Mouse (Mus musculus): ENCODE results near the gene Sf3a2.

The Sf3a2 gene
- long read RNA-seq, experiment 1, partial matches to known transcripts: 0 of 1 reads
- long read RNA-seq, experiment 1, other reads (novel, unspliced or antisense): 0 of 1 reads
- long read RNA-seq, experiment 2, partial matches to known transcripts: 0 of 2 reads
- long read RNA-seq, experiment 2, other reads (novel, unspliced or antisense): 1 of 2 reads

DNA sequence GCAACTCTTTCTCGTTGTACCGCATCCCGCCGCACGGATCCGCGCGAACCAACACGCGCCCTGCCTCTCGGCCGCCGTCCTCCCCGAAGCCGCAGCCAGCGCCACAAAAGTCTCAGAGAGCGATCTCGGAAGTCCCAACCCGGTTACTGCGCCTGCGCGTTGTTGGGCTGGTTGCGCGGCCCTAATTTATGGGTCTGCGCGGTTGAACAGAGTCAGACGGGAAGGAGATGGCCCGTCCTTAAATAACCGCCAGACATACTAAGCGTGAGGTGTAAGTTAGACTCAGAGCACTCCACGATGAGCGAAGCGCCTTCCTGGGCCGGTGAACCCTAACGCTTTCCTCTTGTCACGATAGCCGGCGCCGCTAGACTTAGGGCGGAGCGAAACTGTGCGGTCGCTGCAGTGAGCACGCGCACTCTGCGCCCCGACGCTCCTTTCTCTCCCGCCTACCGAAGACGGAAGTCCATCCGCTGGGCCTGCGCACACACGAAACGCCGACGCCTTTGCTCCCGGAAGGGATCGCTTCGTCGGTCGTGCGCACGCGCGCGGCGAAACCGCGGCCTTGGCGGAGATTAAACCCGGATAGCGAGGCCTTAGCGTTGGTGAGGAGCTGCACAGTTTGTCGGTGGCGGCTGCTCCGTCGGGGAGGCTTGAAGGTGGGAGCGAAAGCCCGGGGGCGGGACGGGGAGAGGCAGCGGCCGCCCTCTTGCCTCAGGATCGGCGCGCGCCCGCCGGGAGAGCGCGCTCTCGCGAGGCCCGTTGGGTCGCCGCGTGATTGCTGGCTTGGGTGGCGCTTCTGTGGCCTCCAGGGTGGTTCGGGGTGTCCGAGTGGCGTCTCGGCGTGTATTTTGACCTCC, at the start of gene Sf3a2, which contains the start of gene Plekhj1:
TSS of gene Sf3a2 (plus strand) at position 49 of the 857 bp plus-strand sequence.
TSS of gene Plekhj1 (minus strand) at position 477 of the 857 bp plus-strand sequence.
- intact Hi-C loops (cut with DNase I): loop anchor here (2.0 kb wide), 1 partner anchor 44 kb away; the partner anchor contains the start of gene Dot1l

- intact Hi-C loops (cut with DNase I): loop anchor here (2.0 to 5.0 kb wide), 3 partner anchors 59 to 244 kb away; partner anchors contain the start of gene Amh
Measured at GRCm38 (mm10) chr10:80748609-80749008, 49.4 kb upstream of the Sf3a2 start.

DNA sequence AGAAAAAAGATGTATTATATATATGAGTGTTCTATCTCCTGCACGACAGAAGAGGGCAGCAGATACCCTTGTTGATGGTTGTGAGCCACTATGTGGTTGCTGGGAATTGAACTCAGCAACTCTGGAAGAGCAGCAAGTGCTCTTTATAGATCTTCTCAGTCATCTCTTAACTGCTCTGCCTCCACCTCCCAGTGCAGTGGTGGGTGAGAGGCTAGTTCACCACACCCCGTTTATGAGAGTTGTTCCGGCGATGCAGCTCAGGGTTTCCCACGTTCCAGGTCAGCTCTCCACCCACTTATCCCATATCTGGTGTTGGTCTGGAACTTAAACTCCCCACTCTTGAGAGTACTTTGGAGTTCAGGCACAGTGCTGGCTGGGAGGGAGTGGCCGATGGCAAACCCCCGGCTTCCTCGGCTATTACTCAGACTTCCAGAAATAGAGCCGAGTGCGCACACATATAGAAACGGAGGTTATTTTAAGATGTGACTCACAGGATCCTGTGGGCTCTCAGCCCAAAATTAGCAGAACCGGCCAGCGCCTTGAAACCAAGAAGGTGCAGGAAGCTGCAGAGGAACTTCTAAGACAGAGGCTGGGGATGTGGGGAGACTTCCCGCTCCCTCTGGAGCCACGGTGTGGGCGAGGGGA, 46.7 kb upstream of the Sf3a2 start:
- intact Hi-C loops (cut with DNase I): no loop called here

DNA sequence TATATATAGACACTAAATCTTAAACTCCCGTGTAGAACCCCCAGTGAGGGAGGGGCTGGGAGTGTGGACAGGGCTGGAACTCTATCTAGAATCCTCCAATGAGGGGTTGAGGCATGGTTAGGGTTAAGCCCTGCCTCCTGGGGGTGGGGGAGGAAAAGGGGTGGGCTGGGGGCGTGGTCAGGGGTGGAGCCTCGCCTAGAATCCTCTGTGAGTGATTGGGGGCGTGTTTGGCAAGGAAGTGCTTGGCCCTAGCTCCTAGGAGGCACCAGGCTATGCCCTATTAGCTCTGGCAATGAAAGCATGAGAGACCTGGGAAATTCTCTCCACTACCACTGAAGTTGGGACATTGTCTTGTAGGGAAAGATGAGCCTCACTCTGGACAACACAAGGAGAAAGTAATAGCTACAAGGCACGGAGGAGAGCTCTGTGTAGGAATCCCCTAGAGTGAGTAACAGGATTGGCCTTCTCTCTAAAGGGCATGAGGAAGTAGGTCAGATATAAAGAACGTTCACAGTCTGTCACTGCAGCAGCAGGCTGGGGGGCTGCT, 45.8 kb upstream of the Sf3a2 start:
- intact Hi-C loops (cut with DNase I): no loop called here

- intact Hi-C loops (cut with DNase I): loop anchor here (2.0 kb wide), 1 partner anchor 44 kb away; the partner anchor contains the start of genes Plekhj1 and Sf3a2
Measured at GRCm38 (mm10) chr10:80754594-80755290, 43.3 kb upstream of the Sf3a2 start, which contains the start of gene Dot1l. Dot1l (plus strand) TSS chr10:80755206.

DNA sequence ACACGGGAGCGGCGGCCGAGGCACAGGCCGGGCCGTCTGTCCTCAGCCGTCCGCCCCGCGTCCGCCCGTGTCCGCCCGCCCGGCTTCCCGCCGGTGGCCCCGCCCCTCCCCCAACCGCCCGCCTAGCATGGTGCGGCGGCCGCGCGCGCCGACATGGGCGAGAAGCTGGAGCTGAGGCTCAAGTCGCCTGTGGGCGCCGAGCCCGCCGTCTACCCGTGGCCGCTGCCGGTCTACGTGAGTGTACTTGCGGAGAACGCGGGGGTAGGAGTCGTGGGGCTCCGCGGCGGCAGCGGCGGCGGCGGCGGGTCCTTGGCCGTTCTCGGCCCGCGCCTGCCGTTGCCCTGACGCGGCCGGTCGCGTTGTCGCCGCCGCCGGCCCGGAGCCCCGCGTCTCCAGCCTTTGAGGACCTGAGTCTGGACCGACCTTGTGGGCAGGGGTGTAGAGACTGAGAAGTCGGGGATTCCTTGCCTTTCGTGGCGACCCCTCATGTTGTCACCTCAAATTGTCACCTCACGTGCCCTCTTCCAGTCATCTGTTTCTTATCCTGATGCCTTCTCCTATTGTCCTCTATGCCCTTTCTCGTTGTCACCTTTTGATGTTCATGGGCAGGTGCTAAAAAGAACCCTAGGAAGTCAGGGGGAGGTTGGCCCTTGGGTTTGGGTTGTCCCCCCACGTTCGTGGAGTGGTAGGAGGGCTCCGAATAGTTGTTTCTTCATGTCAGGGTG, 42.5 kb upstream of the Sf3a2 start:
- intact Hi-C loops (cut with DNase I): loop anchor here (2.0 kb wide), 1 partner anchor 43 kb away; the partner anchor contains the start of genes Plekhj1 and Sf3a2

- intact Hi-C loops (cut with DNase I): no loop called here
Measured at GRCm38 (mm10) chr10:80756099-80756498, 41.9 kb upstream of the Sf3a2 start.

DNA sequence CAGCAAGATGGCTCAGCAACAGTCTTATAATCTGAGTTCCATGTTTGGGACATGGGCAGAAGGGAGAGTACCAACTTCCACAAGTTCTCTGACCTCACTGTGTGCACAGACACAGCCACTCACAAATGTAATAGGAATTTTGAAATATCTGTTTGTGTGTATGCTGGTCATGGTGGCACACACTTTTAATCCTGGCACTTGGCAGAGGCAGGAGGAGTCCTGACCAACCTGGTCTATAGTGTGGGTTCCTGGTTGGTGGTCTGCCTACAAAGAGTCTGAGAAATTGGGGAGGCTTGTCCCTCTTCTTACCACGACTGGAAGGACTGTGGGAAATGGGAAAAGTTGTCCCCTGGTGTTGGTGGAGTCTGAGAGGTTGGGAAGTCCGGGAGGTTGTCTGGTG, 41.5 kb upstream of the Sf3a2 start:
- intact Hi-C loops (cut with DNase I): no loop called here

GRCm38 (mm10) chr10:80756967-80757366, 41.0 kb upstream of the Sf3a2 start:
- intact Hi-C loops (cut with DNase I): no loop called here

GRCm38 (mm10) chr10:80757717-80758116, 40.3 kb upstream of the Sf3a2 start:
- intact Hi-C loops (cut with DNase I): no loop called here

DNA sequence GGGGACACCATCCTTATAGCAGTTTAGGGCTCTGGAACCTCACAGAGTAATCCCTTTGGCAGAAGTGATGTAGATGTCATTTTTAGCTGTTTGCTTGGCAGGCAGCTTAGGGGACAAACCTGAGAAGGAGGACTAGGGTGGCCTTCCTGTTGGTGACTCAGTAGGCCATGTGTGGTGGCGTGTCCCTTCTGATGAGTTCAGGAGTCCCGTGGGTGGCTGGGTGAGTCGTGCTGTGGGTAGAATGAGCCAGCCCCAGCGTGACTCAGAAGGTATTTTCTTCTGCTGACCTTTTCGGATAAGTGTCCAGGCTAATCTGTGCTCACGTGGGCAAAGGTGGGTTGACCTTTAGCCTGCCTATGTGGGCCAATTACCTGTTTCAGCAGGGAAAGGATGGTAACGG, 39.3 kb upstream of the Sf3a2 start:
- intact Hi-C loops (cut with DNase I): no loop called here

GRCm38 (mm10) chr10:80760596-80761524, 37.1 kb upstream of the Sf3a2 start:
- intact Hi-C loops (cut with DNase I): no loop called here

- intact Hi-C loops (cut with DNase I): no loop called here
Measured at GRCm38 (mm10) chr10:80761821-80762220, 36.2 kb upstream of the Sf3a2 start.

DNA sequence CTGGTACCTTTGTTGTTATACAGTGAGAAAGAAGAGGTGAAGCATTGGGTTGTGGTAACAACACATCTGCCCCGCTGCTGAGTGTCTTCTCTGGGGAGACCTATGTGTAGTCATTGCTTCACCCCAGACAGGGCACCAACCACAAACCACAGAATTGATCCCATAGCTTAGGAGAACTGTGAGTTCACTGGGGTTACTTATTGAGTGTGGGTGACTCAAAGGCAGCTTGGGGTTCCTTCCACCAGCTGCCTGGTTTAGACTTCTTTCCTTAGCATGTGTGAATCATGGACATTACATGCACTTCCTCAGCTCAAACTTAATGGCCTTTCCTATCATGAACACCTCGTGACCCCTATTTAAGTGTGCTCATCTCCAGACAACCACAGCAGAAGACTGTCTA, 34.5 kb upstream of the Sf3a2 start:
- intact Hi-C loops (cut with DNase I): no loop called here

DNA sequence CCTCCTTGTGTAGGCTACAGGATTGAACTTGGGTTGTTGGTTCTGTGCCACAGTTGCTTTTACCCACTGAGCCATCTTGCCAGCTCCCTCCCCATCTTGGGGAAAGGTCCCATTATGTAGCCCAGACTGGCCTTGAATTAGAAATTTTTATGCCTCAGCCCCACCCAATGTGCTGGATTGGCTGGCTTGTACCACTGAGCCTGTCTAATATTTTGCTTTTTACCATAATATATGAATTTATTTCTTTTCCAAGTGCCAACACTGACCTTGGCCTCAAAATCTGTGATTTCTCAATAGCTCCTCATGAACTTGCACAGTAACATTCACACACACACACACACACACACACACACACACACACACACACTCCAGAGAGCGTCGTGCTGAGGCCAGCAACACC, 32.3 kb upstream of the Sf3a2 start:
- intact Hi-C loops (cut with DNase I): no loop called here

DNA sequence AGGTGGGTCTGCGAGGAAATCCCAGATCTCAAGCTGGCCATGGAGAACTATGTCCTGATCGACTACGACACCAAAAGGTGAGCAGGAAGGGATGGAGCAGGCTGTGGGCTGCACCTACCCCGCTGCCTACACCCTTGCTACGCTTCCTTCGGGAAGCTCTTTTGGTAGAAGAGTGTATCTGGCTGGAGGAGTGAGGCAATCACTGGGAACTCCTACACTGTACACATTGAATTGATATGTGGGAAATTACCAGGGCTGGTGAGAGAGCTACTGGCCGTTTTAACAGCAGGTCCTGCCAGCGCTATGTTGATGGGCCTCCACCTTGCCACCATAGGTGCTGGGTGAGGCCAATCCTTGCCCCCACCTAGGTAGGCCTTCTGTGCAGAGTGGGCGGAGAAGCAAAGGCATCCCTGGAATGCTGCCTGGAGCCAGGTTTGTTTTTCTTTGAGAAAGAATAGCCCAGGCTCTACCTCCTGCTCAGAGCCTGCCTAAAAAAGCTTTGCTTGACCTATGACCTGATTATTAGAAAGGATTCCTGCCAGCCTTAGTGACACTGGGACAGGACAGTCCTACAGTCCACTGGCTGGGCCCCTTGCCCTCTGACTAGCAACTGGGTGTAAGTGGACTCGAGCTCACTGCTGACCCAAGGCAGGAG, 31.7 kb upstream of the Sf3a2 start:
- intact Hi-C loops (cut with DNase I): no loop called here

DNA sequence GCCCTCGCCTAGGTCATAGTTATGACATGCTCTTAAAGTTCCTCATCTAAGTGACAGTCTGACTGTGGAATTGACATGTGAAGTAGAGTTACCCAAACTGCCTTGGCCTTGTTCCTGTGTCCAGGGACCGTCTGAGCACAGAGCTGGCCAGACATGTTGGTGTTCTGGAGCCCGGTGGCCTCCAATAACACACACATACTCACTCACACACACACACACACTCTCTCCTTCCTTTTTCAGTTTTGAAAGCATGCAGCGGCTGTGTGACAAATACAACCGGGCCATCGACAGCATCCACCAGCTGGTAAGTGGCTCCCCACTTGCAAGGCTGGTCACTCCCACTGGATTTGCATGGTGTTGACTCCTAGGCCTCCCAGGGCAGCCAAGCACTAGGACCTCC, 29.6 kb upstream of the Sf3a2 start:
- intact Hi-C loops (cut with DNase I): no loop called here

DNA sequence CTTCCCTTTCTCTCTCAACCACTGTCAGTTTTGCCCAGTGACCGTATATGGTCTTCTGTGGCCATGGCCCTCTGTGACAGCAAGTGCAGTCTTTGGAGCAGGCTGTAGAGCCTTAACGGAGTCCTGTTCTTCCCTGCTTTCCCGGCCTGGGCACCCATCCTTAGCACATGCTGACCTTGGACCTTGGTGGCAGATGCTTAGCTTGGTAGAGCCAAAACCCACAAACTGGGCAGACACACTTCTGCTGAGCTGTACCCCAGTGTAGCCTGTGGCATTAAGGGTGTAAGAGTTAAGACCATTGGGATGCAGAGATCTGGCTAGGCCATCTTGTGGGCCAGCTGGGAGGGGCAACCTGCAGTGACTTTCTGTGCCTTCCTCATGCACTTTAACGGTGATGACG, 24.2 kb upstream of the Sf3a2 start:
- intact Hi-C loops (cut with DNase I): no loop called here

DNA sequence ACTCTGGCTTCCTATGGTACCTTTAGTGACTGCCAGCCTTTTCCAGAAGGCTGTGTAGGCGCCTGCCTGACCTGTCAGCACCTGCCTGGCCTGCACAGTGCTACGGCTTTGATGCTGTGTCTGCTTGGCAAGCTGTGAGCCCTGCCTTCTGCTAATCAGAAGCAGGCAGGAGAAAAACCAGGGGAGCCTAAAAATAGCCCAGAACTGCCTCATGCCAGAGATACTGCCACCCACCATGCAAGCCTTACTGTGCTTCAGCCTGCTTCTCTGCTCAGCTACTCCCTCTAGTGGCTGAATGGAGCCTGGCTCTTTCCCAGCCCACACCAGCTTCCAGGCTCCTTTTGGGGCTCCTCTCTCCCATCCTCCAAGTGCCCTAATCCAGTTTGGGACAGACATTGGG, 23.4 kb upstream of the Sf3a2 start:
- intact Hi-C loops (cut with DNase I): no loop called here
